Mouse (Mus musculus) CD4-positive, CD25-positive, alpha-beta regulatory T cell, adult 4 months (primary cell): ENCODE results near the gene Clic1. TPM values are rescaled to one million over a fixed set of nuclear protein-coding genes. Genes with fewer than 3 reads are reported as not detected.
A peak's percentile ranks its signal among the peaks of the same experiment; 100 is the strongest.

Experiments
- ATAC-seq: one replicate; pipeline ENCODE4 v1.8.0; 2017
- polyA plus RNA-seq, 2 experiments: library from polyadenylated mRNA; unstranded; fragments of 100-300 nt; shearing (Covaris generic); gene quantifications; one replicate each; pipeline ENCODE4 v1.2.1; 2017

Clic1 gene
- polyA plus RNA-seq, 2 experiments from 2014 or later, result 490 to 619 TPM

DNA sequence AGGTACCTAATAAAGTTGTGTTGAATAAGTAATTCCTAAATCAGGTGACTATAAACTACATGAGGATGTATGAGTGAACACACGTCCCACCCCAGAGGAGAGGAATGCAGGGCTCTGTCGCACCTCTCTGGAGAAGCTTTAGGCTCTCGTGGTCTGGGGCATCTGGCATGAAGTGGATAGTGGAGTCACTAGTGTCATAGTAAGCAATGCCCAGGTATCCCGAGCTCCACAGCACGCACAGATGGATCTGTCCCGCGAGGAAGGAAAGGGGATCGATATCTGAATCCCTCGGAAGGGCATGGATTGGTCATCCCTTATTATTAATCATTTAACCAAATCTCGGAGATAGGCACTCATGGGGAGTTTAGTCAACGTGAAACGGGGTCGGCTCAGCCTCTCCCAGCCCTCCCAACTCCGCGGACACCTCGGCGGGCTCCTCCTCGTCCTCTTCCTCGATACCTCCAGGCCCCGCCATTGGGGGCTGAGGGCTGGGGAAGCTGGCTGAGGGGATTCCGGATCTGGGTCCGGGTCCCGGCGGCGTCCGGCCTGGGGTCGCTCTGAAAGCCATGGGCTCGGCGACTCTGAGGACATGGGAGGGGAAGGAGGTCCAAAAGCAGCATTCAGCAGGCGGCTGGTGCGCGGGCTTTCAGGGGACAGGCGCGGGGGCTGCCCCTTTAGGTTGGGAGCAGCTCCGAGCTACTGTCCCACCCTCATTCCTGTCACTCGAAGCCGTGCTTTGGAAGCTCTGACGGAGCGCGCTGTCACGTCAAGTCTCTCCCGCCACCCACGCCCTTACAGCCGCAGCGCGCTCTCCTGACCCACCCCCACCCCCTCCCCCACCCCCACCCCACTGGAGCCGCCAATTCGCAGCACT lies 3.7 kb upstream of the Clic1 start:
- no peak for ATAC-seq

- ATAC-seq, result peak; percentile 87
These were observed 2.9 kb upstream of the Clic1 start, which contains the start of gene Msh5 for GRCm38 (mm10) chr17:35046681-35047455. Gene Msh5, minus strand, starts transcription at chr17:35046745.

- ATAC-seq, result no peak
These were observed 2.1 kb upstream of the Clic1 start for GRCm38 (mm10) chr17:35047688-35048087.

GRCm38 (mm10) chr17:35048149-35048931 lies 1.4 kb upstream of the Clic1 start:
- peak; percentile 11 for ATAC-seq

- ATAC-seq, result no peak
These were observed 780 bp upstream of the Clic1 start for GRCm38 (mm10) chr17:35048932-35049440.

GRCm38 (mm10) chr17:35050126-35050750 lies 472 bp downstream of the Clic1 start:
- no peak for ATAC-seq

- ATAC-seq, result peak; percentile 88
These were observed 1.7 kb downstream of the Clic1 start for GRCm38 (mm10) chr17:35051156-35052086.

- ATAC-seq, result no peak
These were observed 2.6 kb downstream of the Clic1 start for GRCm38 (mm10) chr17:35052271-35052798.

GRCm38 (mm10) chr17:35055691-35056495 lies 6.1 kb downstream of the Clic1 start:
- no peak for ATAC-seq

- ATAC-seq, result no peak
These were observed 7.3 kb downstream of the Clic1 start for GRCm38 (mm10) chr17:35057090-35057489.

DNA sequence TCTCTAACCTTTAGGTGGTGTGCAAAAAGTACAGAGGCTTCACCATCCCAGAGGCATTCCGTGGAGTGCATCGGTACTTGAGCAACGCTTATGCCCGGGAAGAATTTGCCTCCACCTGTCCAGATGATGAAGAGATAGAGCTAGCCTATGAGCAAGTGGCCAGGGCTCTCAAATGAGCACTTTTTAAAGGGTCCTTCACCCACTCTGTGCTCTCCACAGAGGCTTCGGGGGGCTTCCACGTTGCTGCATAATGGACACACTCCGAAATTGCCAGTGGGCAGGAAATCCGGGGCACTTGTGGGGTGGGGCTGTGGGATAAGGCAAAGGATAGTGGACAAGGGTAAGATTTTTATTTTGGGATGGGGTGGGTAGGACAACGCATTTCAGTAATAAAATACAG lies 8.6 kb downstream of the Clic1 start:
- no peak for ATAC-seq

GRCm38 (mm10) chr17:35058911-35059892 lies 9.4 kb downstream of the Clic1 start, which contains the start of gene Ddah2:
Gene Ddah2, plus strand, starts transcription at chr17:35059035.
- ATAC-seq, result peak; percentile 93

GRCm38 (mm10) chr17:35060071-35060470 lies 10.3 kb downstream of the Clic1 start:
- no peak for ATAC-seq

DNA sequence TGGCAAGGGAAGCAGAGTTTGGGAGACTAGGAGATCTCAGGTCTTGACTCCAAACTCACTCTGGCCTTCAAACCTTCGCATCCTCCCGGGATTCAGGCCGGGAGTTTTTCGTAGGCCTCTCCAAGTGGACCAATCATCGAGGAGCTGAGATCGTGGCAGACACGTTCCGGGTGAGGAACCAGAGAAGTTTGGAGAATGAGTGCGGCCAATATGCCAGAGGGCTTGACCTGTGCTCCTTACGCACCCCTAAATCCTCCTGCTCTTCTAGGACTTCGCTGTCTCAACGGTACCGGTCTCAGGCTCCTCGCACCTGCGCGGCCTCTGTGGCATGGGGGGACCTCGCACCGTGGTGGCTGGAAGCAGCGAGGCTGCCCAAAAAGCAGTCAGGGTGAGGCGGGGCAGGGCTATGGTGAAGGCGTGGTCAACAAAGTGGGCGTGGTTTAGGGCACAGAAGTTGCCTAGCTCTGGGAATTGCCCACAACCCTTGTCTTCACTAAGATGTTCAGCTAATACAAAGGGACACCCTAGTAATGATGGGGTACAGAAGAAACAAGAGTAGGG lies 11.1 kb downstream of the Clic1 start:
- no peak for ATAC-seq

GRCm38 (mm10) chr17:35061299-35061698 lies 11.5 kb downstream of the Clic1 start:
- no peak for ATAC-seq

DNA sequence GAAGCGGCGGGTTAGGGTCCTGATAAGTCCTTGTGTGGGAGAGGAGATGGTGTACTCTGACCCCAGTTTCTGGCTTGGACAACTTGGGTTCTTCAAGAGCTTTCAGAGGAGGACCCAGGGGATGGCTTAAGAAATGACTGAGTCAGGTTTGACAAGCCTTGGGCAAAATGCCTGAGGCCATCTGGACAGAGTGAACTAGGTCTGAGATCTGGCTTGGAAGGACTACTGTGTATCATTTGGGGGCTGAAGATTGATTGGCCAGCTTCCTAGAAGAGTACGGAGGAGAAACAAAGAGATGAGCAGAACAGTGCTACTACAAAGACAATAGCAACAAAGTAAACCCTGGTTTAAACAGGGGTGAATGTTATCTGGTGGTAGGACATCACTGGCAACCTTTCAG lies 13.7 kb downstream of the Clic1 start:
- no peak for ATAC-seq

DNA sequence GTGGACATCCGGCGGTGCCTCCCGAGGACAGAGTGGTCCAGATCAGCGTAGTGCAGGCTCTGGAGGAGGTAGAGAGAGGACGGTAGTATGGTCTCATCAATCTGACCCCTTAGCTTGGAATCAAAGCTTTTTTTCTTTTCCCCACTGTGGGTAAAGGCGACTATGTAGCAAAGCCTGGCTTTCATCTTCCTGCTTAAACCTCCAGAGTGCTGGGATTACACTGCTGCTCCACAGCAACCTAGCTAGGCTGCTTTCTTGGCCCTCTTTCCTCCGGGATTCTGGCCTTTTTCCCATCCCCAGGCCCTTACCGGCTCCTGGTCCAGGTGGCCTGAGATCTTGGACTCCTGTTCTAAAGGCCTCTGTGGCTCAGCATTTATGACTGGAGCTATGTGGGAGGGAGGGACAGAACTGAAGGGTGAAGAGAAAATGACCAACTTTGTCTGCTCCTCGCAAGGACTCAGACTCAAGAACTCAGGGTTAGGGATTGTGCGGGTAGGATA lies 14.7 kb downstream of the Clic1 start:
- no peak for ATAC-seq
